Mouse (Mus musculus) 3134 (cell line): Measurements from ENCODE around the gene Gm9513.

Experiments
- DNase-seq: peaks from one replicate; pipeline ENCODE4 v3.0.0-alpha.2; 2011; ENCODE audit warnings: low spot score; ENCODE audit not compliant: insufficient read length; ENCODE audit errors: extremely low read depth

Gene Gm9513

DNA sequence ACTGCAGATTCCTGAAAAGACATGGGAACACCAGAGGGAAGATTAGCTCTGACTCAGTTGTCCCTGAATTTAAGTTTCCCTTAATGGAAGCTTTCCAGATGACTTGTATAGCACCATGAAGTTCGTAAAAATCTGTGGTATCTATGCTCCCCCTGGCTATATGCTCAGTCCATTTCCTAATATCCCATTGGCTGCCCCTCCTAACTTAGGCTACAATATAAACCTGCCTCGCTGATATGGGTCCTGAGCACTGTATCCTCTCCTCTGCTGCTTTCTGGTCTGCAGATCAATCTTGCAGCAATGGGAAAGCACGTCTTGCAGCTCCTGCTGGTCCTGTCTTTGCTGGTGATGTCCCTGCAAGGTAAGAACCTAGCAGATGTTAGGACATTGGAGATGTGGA, at the start of gene Gm9513:
TSS of gene Gm9513 (plus strand) at position 301 of the 400 bp plus-strand sequence.
- no peak for DNase-seq

DNA sequence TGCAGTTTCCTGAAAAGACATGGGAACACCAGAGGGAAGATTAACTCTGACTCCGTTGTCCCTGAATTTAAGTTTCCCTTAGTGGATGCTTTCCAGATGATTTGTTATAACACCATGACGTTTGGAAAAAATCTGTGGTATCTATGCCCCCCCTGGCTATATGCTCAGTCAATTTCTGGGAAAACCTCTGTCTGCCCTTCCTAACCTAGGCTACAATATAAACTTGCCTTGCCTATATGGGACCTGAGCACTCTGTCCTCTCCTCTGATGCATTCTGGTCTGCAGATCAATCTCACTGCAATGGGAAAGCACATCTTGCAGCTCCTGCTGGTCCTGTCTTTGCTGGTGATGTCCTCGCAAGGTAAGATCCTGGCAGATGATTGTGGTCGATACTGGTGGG, 43.9 kb upstream of the Gm9513 start, which contains the start of gene Gm7257:
TSS of gene Gm7257 (plus strand) at position 301 of the 400 bp plus-strand sequence.
- no peak for DNase-seq

DNA sequence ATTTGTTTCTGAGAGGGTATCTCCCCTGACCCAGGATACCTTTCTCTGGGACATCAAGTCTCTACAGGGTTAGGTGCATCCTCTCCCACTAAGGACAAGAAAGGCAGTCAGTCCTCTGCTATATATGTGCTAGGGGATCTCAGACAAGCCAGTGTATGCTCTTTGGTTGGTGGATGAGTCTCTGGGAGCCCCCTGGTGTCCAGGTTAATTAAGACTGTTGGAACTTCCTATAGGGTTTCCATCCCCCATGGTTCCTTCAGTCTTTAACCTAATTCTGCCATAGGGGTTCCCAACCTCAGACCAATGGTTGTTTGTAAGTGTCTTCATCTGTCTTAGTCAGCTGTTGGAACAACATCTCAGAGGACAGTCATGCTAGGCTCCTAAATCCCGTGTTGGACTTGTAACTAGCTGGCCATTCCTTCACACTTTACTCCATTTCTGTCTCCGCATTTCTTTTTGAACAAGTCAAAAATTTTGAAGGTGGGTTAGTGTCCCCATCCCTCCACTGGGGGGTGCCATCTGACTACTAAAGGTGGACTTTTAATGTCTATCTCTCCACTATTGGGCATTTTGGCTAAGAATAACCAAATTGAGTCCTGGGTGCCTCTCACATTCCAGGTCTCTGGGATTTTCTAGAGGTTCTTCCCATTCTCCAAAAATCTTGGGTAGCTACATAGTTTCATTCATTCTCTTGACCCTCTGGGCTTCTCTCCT, 40.2 kb upstream of the Gm9513 start:
- DNase-seq: no peak

DNA sequence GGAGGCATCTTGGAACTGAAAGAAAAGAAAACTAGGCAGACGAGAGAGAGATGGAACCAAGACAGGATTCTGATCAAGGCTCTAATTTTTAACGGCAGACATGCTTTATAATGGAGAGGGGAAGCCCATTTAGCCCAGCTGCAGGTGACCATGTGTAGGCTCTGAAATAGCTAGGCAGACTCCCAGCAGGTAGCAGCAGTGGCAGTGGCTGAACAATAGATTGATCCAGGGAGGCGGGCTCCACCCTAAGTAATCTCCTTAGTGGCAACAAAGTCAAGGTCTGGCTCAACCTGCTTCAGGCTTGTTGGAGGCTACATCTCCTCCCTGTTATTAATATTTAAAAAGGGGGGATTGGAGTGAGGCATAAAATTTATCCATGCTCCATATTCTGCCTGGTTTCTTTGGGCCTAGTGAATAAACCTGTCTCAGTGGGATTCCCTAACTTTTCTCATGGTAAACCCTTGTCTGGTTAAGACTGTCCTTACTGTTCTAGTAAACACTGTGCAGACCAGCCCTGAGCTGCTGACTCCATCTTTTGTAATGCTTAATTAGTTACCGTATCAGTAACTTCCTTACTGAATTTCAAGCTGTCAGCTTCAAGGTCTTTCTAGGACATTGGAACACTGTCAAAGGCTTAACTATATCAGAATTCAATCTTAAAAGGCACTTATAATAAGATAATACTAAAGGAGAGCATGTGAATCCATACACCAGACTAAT, 19.2 kb downstream of the Gm9513 start:
- DNase-seq: no peak

DNA sequence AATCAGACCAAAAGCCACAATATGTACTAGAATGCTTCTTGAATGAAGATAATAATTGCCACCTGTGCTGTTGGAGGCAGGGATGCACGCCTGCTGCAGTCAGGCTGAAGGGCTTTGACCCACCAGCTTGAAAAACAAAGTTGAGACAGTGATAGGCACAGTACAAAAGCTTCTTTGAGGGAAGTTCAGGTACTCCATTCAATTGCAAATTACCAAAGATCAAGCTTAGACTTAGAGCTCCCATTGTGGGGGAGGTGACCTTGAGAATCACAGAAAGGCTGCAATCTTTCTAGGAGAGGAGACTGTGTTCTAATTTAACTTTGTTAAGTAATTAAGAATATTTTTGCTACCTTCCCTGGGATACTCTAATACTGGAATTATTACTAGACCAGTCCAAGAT, 20.4 kb downstream of the Gm9513 start:
- no peak for DNase-seq

DNA sequence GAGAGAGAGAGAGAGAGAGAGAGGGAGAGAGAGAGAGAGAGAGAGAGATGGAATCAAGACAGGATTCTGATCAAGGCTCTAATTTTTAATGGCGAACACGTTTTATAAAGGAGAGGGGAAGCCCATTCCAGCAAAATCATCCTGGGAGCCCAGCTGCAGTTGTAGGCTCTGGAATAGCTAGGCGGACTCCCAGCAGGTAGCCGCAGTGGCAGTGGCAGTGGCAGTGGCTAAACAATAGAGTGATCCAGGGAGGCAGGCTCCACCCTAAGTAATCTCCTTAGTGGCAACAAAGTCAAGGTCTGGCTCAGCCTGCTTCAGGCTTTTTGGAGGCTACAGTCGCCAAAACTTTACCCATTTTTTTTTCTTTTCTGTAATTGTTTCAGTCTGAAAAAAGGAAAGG, 28.8 kb downstream of the Gm9513 start:
- DNase-seq: no peak
